Mouse (Mus musculus) lung, postnatal 0 days (tissue): ENCODE measurements around the gene Tbc1d22a.

Source experiments
- CTCF ChIP-seq: IDR thresholded peaks from 2 replicates; pipeline ENCODE4 v1.5.1; 2016; ENCODE audit warnings: antibody characterized with exemption, mild to moderate bottlenecking
- EP300 ChIP-seq: IDR thresholded peaks from 2 replicates; pipeline ENCODE4 v1.6.1; 2016; ENCODE audit warnings: antibody characterized with exemption, mild to moderate bottlenecking, control low read depth

- TF ChIP-seq EP300 (no peak), CTCF (peak; percentile 30)
Measured at GRCm38 (mm10) chr15:86252684-86253083, 38.4 kb downstream of the Tbc1d22a start.
